Mouse (Mus musculus) kidney, postnatal 14 days (tissue): ENCODE measurements at regions not wholly inside any gene's neighbourhood (a gene's known extent, or its start where the extent isn't known, plus 50 kb on each side); places are given as distances from the start of the nearest gene placed in this dataset.

Experiments used
- DNase-seq: peaks from one replicate; pipeline ENCODE4 v3.0.0; 2022; ENCODE audit warnings: mixed read lengths

DNA sequence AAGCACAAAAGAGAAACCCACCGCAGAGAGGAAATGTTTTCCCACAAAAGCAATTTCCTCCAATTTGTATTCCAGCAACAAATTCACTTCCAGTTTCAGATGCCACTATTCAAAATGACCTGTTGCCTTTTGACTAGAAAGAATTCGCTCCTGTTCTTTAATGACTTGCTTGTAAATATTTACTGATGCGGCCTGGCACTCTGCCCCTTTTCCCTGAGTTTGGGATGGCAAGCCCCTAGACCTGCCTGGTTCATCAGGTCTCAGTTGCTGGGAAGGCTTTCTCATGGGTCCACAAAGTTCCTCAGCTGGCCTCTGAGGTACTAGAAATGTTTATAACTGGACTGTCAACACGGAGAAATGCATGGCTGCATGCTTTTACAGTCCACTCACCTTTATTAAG, 161.7 kb upstream of the Phactr1 start:
- no peak for DNase-seq

DNA sequence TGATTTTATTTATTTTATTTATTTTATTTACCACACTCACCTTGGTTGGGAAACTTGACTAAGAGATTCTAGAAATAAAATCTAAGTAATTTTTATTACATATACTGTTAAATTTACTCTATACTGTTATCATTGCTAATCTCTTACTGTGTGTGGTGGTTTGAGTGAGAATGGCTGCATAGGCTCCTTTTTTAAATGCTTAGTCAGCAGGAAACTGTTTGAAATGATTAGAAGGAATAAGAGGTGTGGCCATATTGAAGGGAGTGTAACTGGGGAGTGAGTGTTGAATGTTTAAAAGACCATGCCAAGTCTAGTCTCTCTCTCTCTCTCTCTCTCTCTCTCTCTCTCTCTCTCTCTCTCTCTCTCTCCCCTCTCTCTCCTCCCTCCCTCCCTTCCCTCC, 157.9 kb upstream of the Phactr1 start:
- no peak for DNase-seq

DNA sequence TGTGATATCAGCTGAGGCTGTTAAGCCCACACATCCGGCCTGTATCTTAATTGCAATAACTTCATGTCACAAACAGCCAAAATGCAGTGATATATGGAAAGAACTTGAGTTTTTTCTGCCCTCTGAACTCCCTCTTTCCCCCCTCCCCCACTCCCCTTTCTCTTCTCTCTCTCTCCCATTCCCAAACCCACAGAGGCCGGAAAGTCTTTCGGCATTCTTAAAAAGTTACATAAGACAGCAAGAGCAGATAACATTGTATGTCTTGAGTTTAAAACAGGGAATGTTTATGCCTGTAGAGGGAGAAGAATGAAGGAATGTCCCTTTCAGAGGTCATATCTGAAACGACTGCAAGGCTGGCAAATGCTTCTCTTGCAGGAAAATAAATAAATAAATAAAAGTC, 154.3 kb upstream of the Phactr1 start:
- DNase-seq, result peak; percentile 9

DNA sequence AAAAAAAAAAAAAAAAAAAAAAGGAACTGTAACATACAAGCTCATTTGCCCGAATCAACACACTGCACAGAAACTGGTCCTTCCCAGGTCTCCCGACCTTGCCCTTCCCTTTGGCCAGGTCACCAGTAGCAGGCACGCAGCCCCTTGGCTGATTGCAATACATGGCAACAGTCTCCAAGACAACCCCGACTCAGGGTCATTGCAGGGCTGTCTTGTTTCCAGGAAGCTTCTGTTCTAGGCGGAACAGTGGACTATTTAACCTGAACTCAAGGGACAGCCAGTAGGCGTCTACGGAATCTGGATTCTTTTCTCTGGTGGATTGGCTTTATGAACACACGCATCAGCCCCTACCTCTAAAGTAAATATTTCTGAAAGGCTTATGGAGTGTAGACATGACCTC, 153.5 kb upstream of the Phactr1 start:
- peak; percentile 74 for DNase-seq

DNA sequence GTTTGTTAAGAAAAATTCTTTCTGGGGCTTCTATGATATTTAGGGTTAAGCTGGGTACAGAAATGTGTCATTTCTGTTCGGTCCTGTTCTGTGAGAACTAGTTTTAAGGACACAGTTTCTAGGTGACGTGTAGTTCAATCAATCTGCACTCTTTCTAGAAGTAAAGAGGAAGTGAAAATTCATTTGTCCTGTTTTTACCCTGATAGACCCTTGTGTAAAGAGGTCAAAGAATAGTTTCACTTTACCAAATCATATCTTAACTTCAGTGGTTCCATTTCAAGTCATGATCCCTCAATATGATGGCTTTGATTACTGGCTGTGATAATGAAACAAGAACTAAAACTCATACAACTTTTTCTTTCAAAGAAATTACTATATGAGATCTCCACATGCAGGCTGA, 152.3 kb upstream of the Phactr1 start:
- no peak for DNase-seq

DNA sequence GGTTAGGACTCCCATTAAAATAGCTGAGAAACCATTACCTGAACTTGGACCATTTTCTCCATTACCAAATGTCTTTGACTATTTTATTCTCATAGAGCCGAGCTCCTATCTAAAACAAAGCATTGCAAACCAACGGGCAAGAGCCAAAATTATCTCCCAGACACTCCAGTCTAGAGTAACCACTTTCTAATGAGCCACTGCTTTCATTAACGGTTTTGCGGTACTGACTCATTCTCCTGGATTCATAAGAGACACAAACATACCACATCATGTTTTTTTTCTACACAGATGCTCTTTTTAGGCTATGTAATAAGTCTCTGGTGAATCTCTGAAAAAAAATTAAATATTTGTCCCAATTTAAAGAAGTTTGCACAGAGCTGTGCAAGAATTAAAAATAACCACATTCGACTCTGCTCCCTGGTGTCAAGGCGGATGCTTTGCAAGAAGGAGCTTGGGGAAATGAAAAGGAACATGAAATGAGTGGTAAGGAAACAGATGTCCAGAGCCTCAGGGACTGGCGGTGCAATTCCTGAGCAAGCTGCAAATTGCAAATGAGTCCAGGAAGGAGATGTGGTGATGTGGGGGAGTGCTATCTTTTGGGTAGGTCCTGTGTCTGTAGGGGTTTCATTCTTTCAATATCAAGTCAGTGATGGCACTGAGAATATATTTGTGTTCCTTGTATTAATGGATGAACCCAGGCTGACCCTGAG, 143.8 kb upstream of the Phactr1 start:
- DNase-seq, result no peak

DNA sequence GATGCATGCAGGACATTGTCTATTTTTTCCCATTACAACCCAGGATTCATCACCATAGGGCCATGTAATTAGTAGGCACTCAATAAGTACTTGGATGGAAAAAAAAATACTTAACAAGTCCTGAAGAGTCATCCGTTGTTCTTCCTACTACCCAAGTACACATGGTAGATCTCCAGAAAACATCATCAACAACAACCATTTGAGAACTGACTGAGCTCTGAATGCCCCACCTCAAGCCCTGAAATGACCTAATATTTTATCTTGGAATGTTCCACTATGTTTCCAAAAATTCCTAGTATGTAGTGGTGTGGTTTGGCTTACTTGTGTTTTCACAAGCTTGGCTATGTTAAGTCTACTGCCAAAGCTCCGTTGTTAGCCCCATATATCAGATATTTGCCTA, 142.4 kb upstream of the Phactr1 start:
- no peak for DNase-seq

DNA sequence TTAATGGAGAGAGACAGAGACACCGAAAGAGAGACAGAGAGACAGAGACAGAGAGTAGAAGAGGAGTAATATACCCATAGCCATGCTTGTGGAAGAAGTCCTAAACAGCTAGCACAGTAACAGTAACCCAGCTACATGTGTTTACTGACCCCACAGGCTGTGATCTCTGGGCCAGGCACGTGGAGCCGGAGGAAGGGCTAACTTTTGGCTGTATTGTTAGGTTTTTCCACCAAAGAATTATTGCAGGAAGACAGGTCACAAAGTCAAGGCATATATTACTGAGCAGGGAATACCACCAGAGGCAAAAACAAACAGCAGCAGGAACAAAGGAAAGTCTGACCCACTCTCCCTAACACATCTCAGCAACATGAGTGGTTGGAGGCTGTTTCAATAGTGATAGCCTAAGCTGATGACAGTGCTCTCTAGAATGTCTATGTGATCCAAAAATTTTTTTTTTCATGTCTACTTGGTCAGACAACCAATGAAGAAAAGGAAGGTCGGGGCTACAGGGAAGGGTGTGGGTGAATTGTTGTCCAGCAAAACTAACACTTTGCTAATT, 135.8 kb upstream of the Phactr1 start:
- DNase-seq, result peak; percentile 58

DNA sequence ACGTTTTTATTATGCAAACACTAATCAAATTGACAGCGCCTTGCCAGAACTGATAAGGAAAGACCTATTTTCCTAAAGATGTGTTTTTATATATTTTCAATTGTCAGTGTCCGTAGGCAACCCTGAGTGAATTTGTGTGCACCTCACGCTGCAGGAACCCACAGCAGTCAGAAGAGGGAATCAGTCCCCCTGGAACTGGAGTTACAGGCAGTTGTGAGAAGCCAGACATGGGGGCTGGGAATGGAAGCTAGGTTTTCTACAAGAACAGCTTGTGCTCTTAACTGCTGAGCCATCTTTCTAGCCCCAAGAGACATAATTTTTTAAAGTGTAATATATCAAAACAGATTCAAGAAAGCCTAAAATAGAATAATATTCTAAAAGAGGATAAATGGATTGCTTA, 134.0 kb upstream of the Phactr1 start:
- DNase-seq, result peak; percentile 37

DNA sequence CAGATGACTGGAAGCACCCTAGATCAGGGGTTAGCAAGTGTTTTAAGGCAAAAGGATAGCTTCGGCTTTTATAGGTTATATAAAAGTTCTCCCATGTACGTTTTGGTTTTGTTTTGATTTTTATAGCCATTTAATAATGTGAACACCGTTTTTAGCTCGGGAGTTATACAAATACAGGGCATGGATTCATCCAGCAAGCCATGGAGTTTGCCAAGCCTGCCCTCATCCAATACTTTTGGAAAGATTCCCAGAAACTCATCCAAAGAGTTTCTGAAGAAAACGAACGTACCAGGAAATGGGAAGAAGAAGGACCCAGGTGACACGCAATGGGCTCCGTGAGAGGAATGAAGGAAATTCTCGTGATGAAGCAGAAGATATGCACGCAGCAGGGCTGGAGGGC, 133.6 kb upstream of the Phactr1 start:
- DNase-seq, result no peak

DNA sequence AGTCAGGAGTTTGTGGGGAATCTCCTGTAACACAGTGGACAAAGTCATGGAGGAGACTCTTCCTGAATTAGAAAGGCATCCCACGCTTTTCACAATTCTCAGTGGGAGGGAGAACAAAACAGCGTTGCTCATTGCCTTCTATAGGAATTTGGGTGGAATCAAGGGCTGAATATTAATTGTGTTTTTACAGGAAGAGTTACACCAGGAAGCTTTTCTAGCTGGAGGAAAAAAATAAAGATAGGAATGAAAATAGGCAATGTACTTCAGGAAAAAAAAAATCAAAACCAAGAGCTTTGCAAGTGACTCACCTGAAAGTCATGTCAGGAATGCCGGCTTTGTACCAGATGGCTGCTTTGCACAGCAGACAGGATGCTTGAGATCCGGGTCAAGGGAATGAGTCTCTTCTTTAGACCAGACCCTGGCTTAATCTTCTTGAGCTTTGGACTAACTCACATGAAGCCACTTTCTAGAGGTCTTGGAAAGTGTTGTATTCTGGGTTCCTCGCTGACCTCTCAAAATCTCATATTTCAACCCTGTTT, 131.3 kb upstream of the Phactr1 start:
- DNase-seq, result peak; percentile 34

DNA sequence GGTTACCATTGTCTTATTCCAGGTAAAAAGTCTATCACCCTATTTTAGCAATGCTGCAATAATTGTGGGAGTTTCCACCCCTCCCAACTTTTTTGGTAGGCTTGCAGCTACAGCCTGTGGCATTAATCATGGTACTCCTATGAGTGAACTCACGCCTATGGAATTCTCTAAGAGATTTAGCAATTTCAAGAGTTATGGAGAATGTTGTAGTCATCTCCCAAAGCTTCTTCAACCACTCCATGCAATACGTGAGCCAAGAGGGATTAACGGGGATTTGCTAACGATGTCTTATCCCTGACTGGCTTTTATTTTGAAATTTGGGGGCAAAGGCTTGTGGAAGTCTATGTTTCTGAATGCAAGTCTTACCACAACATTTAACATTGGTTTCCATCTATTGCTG, 125.5 kb upstream of the Phactr1 start:
- no peak for DNase-seq

DNA sequence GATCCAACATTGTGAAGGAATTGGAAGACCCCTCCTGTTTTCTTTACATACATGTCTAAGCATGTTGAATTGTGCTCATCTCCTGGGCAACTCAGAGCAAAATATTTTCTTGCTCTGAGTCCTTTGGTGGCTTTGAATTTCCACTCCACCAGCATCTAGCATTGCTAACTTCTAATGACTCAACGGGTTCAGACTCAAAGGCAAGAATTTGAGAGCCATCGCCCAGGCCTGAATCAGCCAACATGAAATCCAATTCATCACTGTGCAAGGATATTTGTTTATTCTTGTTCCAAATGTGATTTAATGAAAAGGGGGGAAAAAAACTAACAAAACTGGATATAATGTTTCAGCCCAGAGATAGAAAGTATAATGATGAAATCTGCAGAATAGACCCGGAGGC, 121.9 kb upstream of the Phactr1 start:
- no peak for DNase-seq

DNA sequence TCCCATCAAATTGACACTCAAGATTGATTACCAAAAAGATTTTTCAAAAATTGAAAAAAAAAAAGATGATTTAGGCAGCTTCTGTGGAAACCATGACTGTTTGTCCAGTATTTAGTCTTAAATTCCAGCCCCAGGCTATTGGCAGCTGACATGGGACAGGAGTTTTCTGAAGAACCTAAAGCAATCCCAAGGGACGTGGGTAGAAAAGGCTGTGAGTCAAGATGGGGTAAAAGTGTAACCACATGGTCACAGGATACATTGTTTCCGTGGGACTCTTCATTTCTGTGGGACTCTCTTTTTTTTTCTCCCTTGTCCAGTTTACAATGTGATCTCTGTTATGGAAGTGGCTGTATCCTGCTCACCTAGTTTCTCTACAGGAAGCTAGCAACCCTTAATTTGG, 119.0 kb upstream of the Phactr1 start:
- no peak for DNase-seq

DNA sequence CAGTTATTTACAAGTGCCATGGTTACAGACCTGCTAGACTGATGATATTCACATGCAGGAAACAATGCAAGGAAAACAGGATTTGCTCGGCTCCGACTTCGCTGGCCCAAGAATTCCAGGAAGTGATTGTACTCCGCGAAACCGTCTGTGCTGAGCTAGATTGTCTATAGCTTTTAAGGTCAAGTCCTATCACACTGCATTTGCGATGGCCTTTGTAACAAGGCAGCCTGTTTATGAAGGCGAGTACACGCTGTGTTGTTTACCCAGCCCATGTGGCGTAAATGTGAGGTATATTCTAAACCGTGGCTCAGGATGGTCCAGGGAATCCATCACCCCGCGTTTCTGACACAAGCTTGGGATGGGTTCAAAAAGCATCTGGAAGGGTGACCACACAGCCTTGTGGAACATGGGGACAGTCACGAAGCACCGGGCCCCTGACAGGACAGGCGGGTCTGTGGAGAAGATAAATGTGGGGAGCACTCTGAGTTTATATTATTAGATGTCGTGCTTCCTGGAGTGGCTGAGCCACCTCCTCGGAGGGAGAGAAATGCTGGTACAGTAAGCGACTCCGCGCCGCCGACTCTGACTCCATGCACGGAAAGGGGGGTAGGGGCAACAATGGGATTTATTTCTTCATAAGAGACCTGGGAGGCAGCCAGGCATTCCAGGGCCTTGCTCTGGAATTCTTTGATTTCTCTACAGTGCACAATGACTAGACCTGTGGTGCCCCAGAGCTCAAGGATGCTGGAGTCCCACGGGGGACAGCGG, 114.9 kb upstream of the Phactr1 start:
- DNase-seq, result peak; percentile 52

DNA sequence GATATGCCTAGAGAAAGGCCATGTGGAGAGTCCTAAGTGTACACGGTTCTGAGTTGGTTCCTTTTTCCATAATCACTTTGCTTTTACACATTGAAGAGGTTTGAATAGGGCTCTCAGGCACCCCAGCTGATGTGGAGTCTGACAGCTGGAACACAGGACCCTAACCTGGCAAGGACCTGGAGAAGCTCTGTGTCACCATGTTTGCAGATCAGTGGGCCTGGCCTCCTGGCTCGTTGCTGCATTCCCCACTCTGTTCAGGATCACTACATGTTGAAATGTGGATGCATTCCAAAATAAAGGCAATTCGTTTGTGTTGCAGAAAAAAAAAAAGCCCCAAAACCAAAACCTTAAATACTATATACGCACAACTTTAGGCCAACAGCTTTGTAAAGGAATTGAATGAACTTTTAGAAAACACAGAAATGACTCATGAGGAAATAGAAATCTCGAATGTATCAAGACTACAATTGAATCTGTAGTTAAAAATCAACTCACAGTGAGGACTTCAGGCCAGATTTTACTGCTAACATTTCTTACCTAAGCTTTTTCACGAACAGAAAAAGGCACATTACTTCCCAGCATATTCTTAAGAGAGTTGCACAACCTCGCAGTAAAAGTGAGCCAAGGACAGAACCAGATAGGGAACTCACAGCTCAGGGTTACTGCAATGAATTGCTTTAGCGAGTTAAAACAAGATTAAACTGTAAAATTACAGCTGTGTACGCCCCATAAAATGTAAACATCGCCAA, 109.6 kb upstream of the Phactr1 start:
- no peak for DNase-seq

DNA sequence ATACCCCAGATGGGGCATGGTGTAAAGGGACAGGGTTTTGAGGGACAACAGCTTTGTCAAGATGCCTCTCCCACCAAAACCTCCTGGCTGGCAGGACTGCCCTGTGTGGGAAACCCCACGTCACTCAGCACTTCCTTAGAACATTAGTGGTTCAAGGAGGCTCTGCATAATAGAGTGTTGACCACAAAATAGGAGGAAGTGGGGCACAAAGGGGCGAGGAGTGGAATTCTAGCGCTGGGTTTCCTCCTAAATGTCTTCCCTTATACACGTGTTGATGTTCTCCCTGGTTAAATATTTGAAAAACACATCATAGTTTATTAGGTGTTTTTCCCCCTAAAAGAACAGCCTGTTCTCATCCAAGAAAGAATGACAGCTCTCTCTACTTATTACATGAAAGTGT, 106.2 kb upstream of the Phactr1 start:
- DNase-seq, result no peak

DNA sequence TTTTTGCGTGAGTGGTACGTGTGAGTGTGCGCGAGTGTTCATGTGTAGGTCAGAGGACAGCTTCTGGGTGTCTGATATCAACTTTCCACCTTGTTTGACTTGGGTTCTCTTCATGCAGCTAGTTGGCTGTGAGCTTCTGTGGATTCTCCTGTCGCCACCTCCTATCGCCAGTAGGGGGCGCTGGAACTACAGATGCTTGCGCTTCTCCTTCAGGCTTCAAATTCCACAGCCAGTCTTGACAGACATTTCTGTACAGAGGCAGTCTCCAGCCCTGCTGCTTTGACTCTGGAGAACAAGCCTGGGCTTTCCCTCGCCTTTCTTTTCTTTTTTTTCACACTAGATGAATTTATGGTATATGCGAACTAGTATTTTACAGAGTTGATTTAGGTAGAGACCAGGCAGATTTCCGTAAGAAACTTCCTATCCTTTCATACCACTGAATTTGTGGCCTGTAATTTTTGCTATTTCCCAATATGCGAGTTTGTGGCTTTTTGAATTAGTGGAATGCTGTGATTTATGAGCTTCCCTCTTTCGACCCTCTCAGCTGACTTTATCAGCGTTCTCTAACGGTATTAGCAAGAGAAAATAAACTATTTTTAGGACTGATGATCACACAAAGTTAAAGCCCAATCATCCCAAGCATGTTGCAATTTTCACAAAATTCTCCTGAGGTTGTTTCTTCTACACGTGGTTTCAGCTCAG, 104.5 kb upstream of the Phactr1 start:
- DNase-seq, result peak; percentile 86

DNA sequence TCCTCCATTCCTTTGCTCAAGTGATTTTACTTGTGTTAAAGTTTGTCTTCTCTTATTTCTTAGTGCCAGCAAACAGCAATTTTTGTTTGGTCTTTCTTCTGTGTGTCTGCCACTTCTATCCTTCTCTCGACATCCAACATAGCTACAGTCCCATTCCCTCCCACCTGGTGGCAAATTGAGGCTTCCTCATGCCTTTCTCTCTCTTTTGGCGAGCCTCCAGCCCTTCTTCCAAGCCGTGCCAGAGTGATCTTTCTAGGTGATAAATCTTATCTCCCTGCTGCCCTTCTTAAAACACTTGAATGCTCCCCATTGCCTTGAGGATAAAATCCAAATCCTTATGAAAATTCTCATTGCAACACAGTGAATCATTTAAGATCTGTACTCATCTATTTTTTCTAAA, 101.0 kb upstream of the Phactr1 start:
- no peak for DNase-seq

DNA sequence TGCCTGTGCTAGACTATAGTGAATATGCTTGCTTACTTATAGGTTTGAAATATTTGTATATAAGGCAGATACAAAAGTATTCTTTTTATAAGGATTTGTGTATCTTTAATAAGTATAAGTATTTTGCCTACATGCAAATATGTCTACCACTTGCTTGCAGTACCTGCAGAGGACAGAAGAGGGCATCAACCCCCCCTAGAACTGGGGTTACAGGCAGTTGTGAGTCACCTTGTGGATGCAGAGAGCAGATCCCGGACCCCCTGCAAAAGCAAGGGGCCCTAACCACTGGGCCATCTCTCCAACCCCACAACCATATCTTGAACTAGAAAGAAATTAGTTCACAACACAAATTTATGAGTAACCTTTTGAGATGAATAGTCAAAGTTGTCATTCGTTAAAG, 91.3 kb upstream of the Phactr1 start:
- no peak for DNase-seq

DNA sequence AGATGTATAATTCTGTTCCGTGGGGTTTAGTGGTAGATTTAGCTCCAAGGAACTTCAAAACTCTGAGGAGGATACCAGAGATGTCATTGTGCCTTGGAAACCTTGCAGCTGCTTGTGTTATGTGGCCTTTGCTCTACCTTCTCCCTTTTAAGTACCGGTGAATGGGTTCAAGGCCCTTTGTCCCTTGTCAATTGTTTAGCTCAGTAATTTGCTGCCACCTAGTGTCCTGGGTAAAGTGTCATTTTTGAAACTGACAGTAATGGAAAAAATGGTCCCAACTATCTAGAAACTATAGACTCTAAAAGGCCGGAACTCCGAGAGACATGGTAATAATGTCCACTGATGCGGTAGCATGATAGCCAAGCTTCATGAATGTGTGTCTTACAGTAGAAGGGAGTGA, 90.8 kb upstream of the Phactr1 start:
- peak; percentile 31 for DNase-seq

DNA sequence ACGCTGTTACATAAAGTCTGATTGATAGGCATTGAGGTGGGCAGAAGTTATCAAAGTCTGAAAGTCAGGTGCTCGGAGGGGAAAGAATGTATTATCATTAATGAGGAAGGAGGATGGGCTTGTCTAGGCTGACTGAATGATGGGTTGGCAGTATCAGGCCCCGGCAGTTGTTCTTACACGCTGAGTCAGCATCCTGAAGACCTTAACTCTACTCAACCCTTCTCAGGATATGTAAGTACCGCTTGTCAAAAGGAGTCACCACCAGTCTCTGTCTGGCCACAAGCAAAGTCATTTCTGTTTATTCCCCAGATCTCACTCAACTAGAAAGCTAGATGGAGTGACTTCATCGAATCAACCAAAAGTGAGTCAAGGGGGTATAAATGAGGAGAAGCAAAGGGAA, 90.0 kb upstream of the Phactr1 start:
- no peak for DNase-seq

DNA sequence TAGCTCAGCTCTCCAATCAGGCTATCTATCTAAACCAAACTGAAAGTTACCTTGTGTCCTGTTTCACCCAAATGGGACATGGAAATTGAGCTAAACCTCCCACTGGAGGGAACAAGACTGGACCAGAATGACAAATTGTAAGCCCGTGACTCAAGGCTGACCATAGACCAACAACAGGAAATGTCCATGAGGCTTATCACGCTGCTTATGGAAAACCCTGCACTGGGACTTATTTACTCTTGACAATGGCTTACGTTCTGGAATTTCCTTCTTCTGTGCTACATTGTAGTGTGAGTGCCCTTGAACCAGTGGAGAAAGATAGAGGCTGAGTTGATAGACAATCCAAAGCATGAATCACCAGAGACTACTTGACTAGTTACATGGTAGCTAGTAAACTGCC, 87.5 kb upstream of the Phactr1 start:
- no peak for DNase-seq
